Mouse (Mus musculus) midbrain, embryonic 10.5 days (tissue): ENCODE measurements around the gene Fbxo28. TPM values are rescaled to one million over a fixed set of nuclear protein-coding genes. Genes with fewer than 3 reads are reported as not detected.

Source experiments
- DNase-seq: peaks from one replicate; pipeline ENCODE4 v3.0.0-alpha.2; 2017; ENCODE audit warnings: low spot score
- H3K27ac ChIP-seq: fragments of 300-500 bp; sonication (generic); replicated peaks from 2 replicates; pipeline ENCODE4 v1.5.1; 2016; ENCODE audit warnings: mild to moderate bottlenecking
- H3K27me3 ChIP-seq: fragments of 300-500 bp; sonication (generic); 2 replicates; pipeline ENCODE4 v1.6.1; 2016; ENCODE audit warnings: low read depth, mild to moderate bottlenecking; ENCODE audit not compliant: poor library complexity, severe bottlenecking
- H3K36me3 ChIP-seq: fragments of 300-500 bp; sonication (generic); 2 replicates; pipeline ENCODE4 v1.6.1; 2016; ENCODE audit warnings: mild to moderate bottlenecking, moderate library complexity
- H3K4me1 ChIP-seq: fragments of 300-500 bp; sonication (generic); 2 replicates; pipeline ENCODE4 v1.6.1; 2016
- H3K4me3 ChIP-seq: fragments of 300-500 bp; sonication (generic); 2 replicates; pipeline ENCODE4 v1.5.1; 2016; ENCODE audit warnings: mild to moderate bottlenecking, moderate library complexity
- H3K9me3 ChIP-seq: fragments of 300-500 bp; sonication (generic); replicated peaks from 2 replicates; pipeline ENCODE4 v1.6.1; 2016; ENCODE audit warnings: mild to moderate bottlenecking
- WGBS: fragments of 180-500 bp; shearing (Covaris S2); methylation state at CpG from one replicate; pipeline ENCODE4 v1.1.7; 2016; 5-methylcytosine and 5-hydroxymethylcytosine counted together
- polyA plus RNA-seq: library from polyadenylated mRNA; unstranded; fragments of >200 nt; fragmentation: Nextera tagmentation; extraction: Ambion mirVana; gene quantifications from 2 replicates; pipeline ENCODE4 v1.2.1, GENCODE M21; 2016

Fbxo28 gene
- polyA plus RNA-seq, 1 experiment from 2014 or later: 22.6 TPM

DNA sequence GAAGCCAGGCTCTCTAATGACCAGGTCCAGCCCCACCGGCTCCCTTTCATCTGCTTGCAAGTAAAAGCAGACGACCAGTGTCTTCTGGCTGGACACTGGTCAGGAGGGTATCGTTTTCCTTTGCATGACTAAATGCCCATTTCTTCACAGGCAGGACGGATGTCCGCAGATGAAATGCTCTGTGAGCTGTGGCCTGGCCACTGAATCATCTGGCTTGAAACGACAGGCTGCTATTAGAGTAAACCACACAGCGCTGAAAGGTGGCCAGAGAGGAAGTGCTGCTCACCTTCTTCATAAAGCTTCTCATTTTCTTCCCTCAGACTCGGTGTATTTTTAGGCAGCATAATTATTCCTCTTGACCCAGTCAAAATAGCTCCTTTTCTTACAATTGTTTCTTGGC lies 27.4 kb upstream of the Fbxo28 start:
- H3K27me3 ChIP-seq: no peaks in the 10 kb centered on the region
- H3K9me3 ChIP-seq: no peaks in the 10 kb centered on the region
- H3K27ac ChIP-seq: no peak overlapping the region
- DNase-seq: no peak
- H3K4me3 ChIP-seq: no peak overlapping the region
- 83% methylated on average over 8 of the region's 8 CpGs for WGBS
- H3K4me1 ChIP-seq: no peaks in the 10 kb centered on the region
- H3K36me3 ChIP-seq: no peaks in the 10 kb centered on the region

DNA sequence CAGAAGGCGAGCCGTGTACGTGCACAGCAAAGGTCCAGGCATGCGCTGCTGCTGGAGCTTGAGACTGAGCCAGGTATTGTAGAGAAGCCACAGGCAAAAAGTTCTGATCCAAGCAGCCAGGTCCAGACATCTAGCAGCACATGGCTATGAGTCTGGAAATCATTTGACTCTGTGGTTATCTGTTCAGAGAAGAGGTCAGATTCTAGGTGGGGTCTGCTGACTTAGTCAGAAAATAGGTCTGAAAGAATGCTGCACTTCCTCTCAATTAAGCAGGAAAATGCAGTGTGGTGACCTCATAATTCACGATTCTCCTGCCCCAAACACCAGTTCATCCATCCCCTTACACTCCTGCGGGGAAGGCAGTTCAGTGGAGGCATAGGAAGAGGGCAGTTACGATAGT lies 26.9 kb upstream of the Fbxo28 start:
- Histone ChIP-seq H3K9me3 (no peaks in the 10 kb centered on the region), H3K4me3 (no peak overlapping the region), H3K27me3 (no peaks in the 10 kb centered on the region), H3K36me3 (no peaks in the 10 kb centered on the region), H3K27ac (no peak overlapping the region), H3K4me1 (no peaks in the 10 kb centered on the region)
- WGBS: 85% methylated on average over 7 of the region's 7 CpGs
- no peak for DNase-seq

DNA sequence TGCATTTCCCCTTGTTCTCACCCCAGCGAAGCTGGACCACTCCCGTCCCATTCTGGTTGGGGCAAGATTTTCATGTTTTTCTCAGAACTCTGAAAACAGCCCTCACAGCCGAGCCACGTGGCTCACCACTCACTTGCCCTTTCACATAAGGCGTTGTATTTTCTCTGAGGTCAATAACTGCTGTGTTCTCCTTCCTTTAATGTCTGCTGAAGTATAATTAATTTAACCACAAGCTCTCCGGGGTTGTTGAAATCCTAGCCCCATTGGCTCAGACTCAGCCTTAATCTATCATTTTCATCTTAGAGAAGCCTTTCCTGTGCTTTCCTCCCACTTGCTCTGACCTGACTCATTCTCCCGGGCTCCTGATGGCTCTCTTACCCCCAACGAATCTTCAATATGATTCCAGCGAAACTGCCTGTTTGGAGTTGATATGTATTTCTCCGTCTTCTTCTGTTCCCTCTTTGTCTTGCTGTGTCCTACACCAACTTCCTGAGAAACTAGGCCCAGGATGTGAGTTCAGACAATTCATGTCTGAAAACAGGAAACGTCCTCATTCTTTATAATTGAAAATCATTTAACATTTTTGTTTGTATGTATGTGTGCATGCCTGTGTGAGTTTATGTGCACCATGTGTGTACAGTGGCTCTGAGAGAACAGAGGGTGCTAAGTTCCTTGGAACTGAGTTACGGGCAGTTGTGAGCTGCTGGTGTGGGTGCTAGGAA lies 22.4 kb upstream of the Fbxo28 start:
- Histone ChIP-seq H3K27me3 (no peaks in the 10 kb centered on the region), H3K4me1 (no peaks in the 10 kb centered on the region), H3K36me3 (no peaks in the 10 kb centered on the region), H3K27ac (no peak overlapping the region), H3K4me3 (no peak overlapping the region), H3K9me3 (no peaks in the 10 kb centered on the region)
- DNase-seq: no peak
- 78% methylated on average over 12 of the region's 12 CpGs for WGBS

GRCm38 (mm10) chr1:182362703-182363102 lies 21.3 kb upstream of the Fbxo28 start:
- 92% methylated on average over 5 of the region's 5 CpGs for WGBS
- Histone ChIP-seq H3K4me1 (no peaks in the 10 kb centered on the region), H3K27ac (no peak overlapping the region), H3K36me3 (no peaks in the 10 kb centered on the region), H3K9me3 (no peaks in the 10 kb centered on the region), H3K27me3 (no peaks in the 10 kb centered on the region), H3K4me3 (no peak overlapping the region)
- DNase-seq: no peak

GRCm38 (mm10) chr1:182358133-182358532 lies 16.7 kb upstream of the Fbxo28 start:
- Histone ChIP-seq H3K4me3 (no peak overlapping the region), H3K27me3 (no peaks in the 10 kb centered on the region), H3K27ac (no peak overlapping the region), H3K36me3 (no peaks in the 10 kb centered on the region), H3K9me3 (no peaks in the 10 kb centered on the region), H3K4me1 (no peaks in the 10 kb centered on the region)
- DNase-seq: no peak
- 96% methylated on average over 1 of the region's 1 CpGs for WGBS

DNA sequence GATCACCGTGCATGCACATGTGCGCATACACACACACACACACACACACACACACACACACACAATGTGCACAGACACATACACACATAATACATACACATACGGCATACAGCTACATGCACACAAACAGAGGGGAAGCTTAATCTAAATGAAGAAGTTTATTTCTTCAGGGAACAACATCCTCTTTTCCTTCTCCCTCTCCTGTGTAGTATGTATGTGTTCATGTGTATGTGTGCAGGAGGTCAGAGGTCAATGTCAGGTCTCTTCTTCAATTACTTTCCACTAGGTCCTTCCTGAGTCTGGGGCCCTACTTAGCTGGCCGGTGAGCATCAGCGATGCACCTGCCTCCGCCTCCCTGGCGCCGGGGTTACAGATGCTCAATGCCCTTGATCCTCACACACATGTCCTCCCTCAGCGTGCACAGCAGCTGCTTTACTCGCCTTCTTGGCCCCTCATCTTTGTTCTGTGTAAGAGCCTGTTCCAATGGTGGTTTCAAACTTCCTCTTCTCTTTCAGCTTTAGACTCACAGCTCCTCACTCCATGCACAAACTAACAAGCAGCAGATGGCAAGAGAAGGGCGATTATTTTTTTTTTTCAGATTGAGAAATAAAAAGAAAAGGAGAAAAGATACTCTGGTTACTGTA lies 13.2 kb upstream of the Fbxo28 start:
- H3K36me3 ChIP-seq: no peaks in the 10 kb centered on the region
- H3K27ac ChIP-seq: no peak overlapping the region
- H3K4me1 ChIP-seq: no peaks in the 10 kb centered on the region
- H3K4me3 ChIP-seq: no peak overlapping the region
- H3K27me3 ChIP-seq: no peaks in the 10 kb centered on the region
- DNase-seq: no peak
- no peaks in the 10 kb centered on the region for H3K9me3 ChIP-seq
- WGBS: 85% methylated on average over 11 of the region's 11 CpGs

GRCm38 (mm10) chr1:182349557-182349956 lies 8.1 kb upstream of the Fbxo28 start:
- no peak for DNase-seq
- Histone ChIP-seq H3K4me3 (no peak overlapping the region), H3K27me3 (no peaks in the 10 kb centered on the region), H3K4me1 (no peaks in the 10 kb centered on the region), H3K27ac (no peak overlapping the region), H3K9me3 (peaks cover 9% of the 10 kb centered on the region; the same call in 1 of the 2 replicates), H3K36me3 (no peaks in the 10 kb centered on the region)
- WGBS: 88% methylated on average over 6 of the region's 6 CpGs

DNA sequence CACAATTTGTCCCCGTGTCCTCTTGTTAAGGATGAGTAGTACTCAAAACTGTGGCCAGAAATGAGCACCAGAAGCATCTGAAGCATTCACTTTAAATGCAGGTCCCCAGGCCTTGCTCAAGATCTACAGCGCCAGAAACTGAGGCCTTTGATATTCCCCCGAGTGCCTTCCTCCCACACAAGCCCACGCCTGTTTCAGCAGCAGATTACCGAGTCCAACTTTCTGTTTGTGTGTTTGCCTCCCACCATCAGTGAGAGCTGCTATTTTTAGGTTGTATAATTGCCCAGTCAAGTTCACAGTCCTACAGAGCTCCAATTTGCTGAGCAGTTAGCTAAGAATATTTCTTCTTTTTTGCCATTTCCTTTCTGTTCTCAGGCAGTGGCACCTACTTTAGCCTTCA lies 5.1 kb upstream of the Fbxo28 start:
- Histone ChIP-seq H3K27ac (no peak overlapping the region), H3K27me3 (no peaks in the 10 kb centered on the region), H3K9me3 (peaks cover 9% of the 10 kb centered on the region; the same call in 1 of the 2 replicates), H3K36me3 (no peaks in the 10 kb centered on the region), H3K4me3 (no peak overlapping the region), H3K4me1 (peaks cover 5% of the 10 kb centered on the region)
- WGBS: 84% methylated on average over 5 of the region's 5 CpGs
- DNase-seq: no peak

GRCm38 (mm10) chr1:182345857-182346256 lies 4.4 kb upstream of the Fbxo28 start:
- DNase-seq: no peak
- Histone ChIP-seq H3K27ac (no peak overlapping the region), H3K27me3 (no peaks in the 10 kb centered on the region), H3K9me3 (peaks cover 9% of the 10 kb centered on the region; the same call in 1 of the 2 replicates), H3K4me1 (peaks cover 5% of the 10 kb centered on the region), H3K36me3 (no peaks in the 10 kb centered on the region), H3K4me3 (no peak overlapping the region)
- 78% methylated on average over 2 of the region's 2 CpGs for WGBS

DNA sequence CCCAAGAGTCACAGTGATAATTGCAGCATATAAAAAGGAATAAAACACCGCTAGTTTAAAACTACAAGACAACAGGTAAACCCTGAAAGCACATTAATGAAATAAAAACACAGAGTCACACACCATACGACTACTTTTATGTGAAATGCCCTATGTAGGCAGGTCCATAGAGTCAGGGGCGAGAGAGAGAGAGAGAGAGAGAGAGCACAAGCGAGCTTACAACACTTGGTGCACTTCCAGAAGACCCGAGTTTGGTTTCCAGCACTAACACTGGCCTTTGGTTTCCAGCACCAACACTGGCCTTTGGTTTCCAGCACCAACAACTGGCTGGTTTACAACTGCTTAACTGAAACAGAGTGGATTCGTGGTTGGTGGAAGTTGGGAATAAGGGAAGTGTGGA lies 564 bp upstream of the Fbxo28 start:
- Histone ChIP-seq H3K36me3 (peaks cover 8% of the 10 kb centered on the region; the same call in 1 of the 2 replicates), H3K27me3 (no peaks in the 10 kb centered on the region), H3K27ac (peak overlapping the region; percentile 98), H3K4me3 (peak overlapping the region; percentile 100), H3K4me1 (peaks cover 25% of the 10 kb centered on the region), H3K9me3 (no peaks in the 10 kb centered on the region)
- 40% methylated on average over 6 of the region's 6 CpGs for WGBS
- DNase-seq: no peak

GRCm38 (mm10) chr1:182340281-182340680 lies 1.1 kb downstream of the Fbxo28 start:
- H3K4me1 ChIP-seq: peaks cover 25% of the 10 kb centered on the region
- peaks cover 12% of the 10 kb centered on the region; the same call in 1 of the 2 replicates for H3K36me3 ChIP-seq
- no peak for DNase-seq
- peak overlapping the region; percentile 100 for H3K4me3 ChIP-seq
- no peaks in the 10 kb centered on the region for H3K9me3 ChIP-seq
- WGBS: 58% methylated on average over 7 of the region's 7 CpGs
- no peaks in the 10 kb centered on the region for H3K27me3 ChIP-seq
- H3K27ac ChIP-seq: peak overlapping the region; percentile 98

DNA sequence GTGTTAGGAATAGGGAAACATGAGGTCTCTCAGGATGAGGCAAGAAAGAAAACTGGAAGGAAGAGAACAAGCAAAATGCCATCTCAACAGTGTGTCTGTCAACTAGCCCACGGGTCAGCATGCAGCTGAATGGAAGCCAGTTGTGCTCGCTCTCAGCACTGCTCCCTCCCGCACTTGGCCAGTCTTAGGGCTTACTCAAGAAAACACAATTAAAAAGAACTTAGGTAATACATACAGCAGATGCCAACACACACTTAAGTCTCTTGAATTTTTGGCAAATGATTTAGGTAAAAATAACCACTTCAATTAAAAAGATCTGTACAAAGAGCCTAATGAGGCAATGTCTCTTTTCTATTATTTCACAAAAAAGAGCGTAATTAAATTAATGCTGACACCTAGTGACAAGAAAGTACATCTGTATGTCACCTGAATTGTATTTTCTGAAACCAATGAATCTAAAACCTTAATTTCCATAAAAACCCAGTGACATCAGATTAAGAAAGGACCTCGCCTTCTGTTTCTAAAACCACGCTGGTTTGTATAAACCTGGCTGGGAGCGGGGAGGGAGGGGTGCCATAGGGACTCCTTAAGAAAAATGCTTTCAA lies 2.4 kb downstream of the Fbxo28 start:
- peaks cover 12% of the 10 kb centered on the region; the same call in 1 of the 2 replicates for H3K36me3 ChIP-seq
- peak overlapping the region; percentile 100; the same call in 1 of the 2 replicates for H3K4me3 ChIP-seq
- 82% methylated on average over 7 of the region's 7 CpGs for WGBS
- no peaks in the 10 kb centered on the region for H3K27me3 ChIP-seq
- peaks cover 25% of the 10 kb centered on the region for H3K4me1 ChIP-seq
- no peak for DNase-seq
- H3K27ac ChIP-seq: no peak overlapping the region
- no peaks in the 10 kb centered on the region for H3K9me3 ChIP-seq
